Mouse (Mus musculus) c-Kit-positive CD71-positive TER-119-negative erythroid progenitor cells, embryonic 14.5 days (primary cell): ENCODE results near the gene Eif3g.

Experiments
- DNase-seq: peaks from one replicate; pipeline ENCODE4 v3.0.0-alpha.2; 2013; ENCODE audit warnings: low read depth

Eif3g gene

GRCm38 (mm10) chr9:20898511-20899073 is at the start of gene Eif3g:
TSS of gene Eif3g (minus strand) at chr9:20898623.
- peak; percentile 75 for DNase-seq

- DNase-seq: no peak
These were observed 47.9 kb upstream of the Eif3g start for GRCm38 (mm10) chr9:20946066-20946880.

DNA sequence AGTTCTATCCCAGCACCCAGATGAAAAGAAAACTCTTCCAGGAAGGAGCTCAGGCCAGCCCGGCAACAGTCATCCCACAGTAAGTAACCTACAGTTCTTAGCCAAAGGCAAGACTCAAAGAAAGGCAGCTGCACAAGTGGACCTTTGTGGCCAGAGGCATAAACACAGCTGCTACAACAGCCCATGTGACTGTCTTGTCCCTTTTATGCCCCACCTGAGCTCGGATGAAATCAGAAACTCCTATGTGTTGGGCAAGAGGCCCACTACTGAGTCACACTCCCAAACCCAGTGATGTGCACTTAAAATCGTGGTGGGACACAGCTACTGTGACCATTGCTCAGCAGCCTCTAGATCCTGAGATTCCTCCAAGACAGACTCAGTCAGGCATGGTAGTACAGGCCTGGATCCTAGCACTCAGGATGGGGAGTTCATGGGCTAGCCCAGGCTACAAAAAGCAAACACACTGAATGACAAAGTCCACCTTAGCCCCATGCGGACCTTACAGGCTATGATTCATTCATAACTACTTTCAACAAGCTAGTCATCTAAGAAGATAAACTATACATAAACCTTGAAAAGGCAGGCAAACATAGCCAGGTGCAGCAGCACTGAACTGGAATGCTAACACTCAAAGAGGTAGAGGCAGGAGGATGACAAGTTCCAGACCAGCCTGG is 46.4 kb upstream of the Eif3g start:
- DNase-seq: no peak

- DNase-seq: no peak
These were observed 45.5 kb upstream of the Eif3g start for GRCm38 (mm10) chr9:20943911-20944310.

- DNase-seq: no peak
These were observed 45.0 kb upstream of the Eif3g start for GRCm38 (mm10) chr9:20943396-20943795.

DNA sequence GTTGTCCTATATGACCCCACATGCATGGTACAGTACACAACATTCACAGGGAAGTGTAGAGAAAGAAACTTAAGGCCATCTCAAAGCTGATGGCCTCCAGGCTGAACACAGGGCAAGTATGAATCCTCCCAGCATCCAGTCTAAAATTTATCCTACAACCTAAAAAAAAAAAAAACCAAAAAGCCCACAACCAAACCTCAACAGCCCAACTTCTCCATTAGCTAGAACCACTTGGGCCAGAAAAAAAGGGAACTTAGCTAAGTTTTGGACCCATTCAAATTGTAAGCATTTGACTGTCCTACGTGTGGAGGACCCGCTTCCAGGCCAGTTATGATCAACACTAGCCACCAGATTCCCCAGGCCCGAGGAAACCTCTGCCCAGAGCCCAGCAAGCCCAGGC is 24.8 kb upstream of the Eif3g start:
- DNase-seq: no peak

DNA sequence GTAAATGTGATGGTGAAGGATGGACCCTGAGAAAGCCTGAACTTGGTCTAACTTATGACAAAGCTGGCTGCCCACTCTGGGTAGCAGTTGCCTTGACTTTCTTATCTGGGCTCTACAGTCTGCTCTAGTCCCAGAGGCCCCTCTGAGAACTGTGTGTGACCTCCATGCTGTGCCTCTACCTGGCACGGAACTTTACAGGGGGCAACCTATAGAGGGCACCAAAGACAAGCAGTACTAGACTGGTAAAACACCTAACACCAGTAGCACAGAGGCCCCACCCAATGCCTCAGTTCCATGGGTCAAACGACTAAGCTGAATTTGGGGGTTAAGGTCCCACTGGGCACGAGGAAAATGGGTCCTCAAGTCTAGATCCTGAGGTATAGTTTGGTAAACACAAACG is 17.7 kb upstream of the Eif3g start:
- DNase-seq: peak; percentile 64

DNA sequence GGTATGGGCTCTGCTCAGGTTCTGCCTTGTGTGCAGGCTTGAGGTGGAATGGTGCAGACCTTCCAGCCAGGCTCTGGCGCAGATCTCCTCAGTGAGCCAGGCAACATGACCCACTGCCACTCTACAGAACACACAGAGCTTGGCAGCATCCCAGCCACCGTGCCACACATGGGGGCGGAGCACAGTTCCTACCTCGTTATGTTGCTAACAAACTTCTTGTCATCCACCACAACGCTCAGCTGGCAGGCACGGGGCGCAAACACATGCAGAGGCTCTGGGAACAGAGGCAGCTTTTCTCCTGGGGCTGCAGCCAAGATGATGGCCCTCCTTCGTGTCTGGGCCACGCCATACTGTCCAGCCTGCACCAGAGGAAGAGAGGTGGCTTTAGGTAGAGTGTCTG is 11.5 kb upstream of the Eif3g start:
- DNase-seq: no peak

GRCm38 (mm10) chr9:20902174-20902491 is 3.7 kb upstream of the Eif3g start:
- no peak for DNase-seq

GRCm38 (mm10) chr9:20901466-20902173 is 3.2 kb upstream of the Eif3g start:
- peak; percentile 62 for DNase-seq

DNA sequence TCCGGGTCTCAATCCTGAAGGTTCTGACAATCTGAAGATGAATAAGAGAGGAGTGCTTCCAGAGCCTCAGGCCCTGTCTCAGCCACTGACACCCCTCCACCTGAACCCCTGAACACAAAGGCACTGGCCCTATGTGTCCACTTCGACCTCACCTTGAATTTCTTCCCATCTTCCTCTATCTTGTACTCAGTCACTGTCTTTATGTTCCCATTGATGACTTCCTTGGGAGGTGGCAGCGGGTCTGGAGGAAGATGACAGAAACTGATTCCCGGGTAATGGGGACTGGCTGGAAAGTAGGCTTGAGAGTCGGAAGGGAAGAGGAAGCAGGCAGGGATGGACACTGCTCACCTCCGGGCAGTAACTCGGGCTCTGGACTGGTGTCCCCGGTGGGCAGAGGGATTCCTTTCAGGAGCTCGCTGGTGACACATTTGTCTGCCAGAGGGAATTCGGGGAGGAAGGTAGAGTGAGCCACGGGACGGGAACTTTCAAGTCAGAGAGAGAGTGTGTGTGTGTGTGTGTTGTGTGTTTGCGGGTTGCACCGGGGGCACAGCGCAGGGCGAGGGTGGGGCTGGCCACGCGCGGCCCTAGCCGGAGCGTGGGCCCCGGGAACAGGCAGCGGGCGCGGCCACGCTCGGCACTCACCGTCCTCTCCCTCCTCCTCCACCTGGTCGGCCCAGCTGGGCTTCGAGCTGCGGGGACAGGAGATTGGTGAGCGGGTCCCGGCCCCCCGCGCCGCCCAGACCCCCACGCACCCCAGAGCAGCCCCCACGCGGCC is 500 bp downstream of the Eif3g start:
- DNase-seq: no peak

GRCm38 (mm10) chr9:20895382-20895781 is 3.0 kb downstream of the Eif3g start:
- no peak for DNase-seq

DNA sequence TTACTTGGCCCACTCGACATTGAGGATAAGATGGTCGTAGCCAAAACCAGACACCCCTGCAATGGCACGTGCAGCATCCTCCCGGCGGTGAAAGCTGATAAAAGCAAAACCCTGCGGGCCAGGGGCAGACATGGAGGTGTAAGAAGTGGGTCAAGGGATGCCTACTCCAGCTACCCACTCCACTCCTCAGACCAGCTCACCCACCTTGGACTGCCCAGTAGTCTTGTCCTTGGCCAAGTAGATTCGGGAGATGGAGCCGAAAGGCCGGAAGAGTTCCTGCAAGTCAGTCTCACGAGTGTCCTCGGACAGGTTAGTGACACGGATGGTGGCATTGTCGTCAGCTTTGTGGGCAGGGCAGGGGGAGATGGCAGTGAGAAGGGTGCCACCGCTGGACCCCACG is 3.8 kb downstream of the Eif3g start:
- DNase-seq: no peak

- DNase-seq: no peak
These were observed 4.7 kb downstream of the Eif3g start for GRCm38 (mm10) chr9:20893590-20894343.

GRCm38 (mm10) chr9:20893069-20893468 is 5.4 kb downstream of the Eif3g start:
- DNase-seq: no peak

GRCm38 (mm10) chr9:20892104-20892653 is 6.2 kb downstream of the Eif3g start:
- no peak for DNase-seq

- DNase-seq: no peak
These were observed 6.9 kb downstream of the Eif3g start for GRCm38 (mm10) chr9:20891339-20892103.

- no peak for DNase-seq
These were observed 8.0 kb downstream of the Eif3g start for GRCm38 (mm10) chr9:20890411-20890810.

DNA sequence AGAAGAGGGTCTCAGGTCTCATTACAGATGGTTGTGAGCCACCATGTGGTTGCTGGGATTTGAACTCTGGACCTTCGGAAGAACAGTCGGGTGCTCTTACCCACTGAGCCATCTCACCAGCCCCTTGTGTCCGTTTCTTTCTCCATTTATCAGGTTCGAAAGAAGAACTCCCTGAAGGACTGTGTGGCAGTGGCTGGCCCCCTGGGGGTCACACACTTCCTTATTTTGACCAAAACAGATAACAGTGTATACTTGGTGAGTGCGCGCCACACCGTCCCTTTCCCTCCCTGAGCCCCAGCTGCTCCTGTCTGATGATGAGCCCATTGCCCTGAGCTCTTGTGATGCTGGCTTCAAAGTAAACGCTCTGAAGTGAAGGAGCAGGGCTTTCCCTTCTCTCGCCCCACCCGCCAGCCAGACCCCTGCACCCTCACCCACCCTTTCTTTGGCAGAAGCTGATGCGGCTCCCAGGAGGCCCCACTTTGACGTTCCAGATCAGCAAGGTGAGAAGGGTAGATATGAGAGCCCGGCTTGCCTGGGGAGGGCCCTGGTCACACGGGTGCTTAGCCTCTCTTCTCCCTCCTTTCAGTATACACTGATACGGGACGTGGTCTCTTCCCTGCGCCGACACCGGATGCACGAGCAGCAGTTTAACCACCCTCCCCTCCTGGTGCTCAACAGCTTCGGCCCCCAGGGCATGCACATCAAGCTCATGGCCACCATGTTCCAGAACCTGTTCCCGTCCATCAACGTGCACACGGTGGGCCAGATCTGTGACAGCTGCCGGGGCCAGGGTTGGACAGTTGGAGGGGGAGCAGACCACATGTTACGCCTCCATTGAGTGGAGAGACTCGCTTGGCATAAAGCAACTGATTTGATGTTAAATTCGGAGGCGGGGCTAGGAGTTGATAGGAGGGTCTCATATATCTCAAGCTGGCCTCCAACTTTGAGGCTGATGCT is 9.0 kb downstream of the Eif3g start:
- peak; percentile 66 for DNase-seq
